21 mouse cellular contexts compared by ENCODE assay signal in genomic region chr13:74104417-74104816, GRCm38 (mm10). TPM values are rescaled to one million over a fixed set of nuclear protein-coding genes. Genes with fewer than 3 reads are reported as not detected.
DNase-seq lines count a peak whose midpoint lies in the region; ATAC-seq and TF ChIP-seq lines count a peak whose summit lies in the region.
"Had no signal": no experiment of that assay in that cellular context is flagged by ENCODE, and none has a peak within 500 bp of the region (broad histone marks: within the 10 kb centered on the region; RNA-seq: fewer than 3 reads in every experiment).

No protein-coding gene starts in this region.

- 69% methylated on average over 7 of the region's 7 CpGs for WGBS in intestine, embryonic 15.5 days
- WGBS in intestine, embryonic 16.5 days: 58% methylated on average over 7 of the region's 7 CpGs
- WGBS in small intestine, adult 2 months: 24% methylated on average over 7 of the region's 7 CpGs
- WGBS in lung, postnatal 0 days: 74% methylated on average over 7 of the region's 7 CpGs

- DNase-seq in heart, adult 11 months: peak; percentile 80
- DNase-seq in heart, adult 9 months (ENCODE audit: low spot score in 2 of 2): no peak
- no peak for DNase-seq in lung, postnatal 0 days (ENCODE audit: low spot score)
- DNase-seq in adrenal gland, postnatal 25 days: no peak
- DNase-seq: adrenal gland, adult 2 months; adrenal gland, postnatal 10 days; adrenal gland, postnatal 36 days; cerebellum, adult 11-12 months; cerebellum, adult 8-10 months; cerebellum, adult 9-11 months; forebrain, postnatal 0 days had no signal

- TF ChIP-seq CTCF in small intestine, adult 2 months (IDR thresholded peaks at IDR 0.05; ENCODE audit: extremely low read depth, insufficient read length, insufficient replicate concordance, low read depth, low read length): no peak
- TF ChIP-seq CTCF in lung, postnatal 0 days (IDR thresholded peaks at IDR 0.05): no peak

- no peak for TF ChIP-seq POLR2A in small intestine, adult 2 months (IDR thresholded peaks at IDR 0.05; ENCODE audit: low read depth, low read length)

- no peak overlapping the region for H3K4me2 ChIP-seq in intestine, embryonic 15.5 days (replicated peaks)
- no peak overlapping the region for H3K4me2 ChIP-seq in intestine, embryonic 16.5 days (ENCODE audit: low read depth, low read length)
- H3K4me2 ChIP-seq in lung, postnatal 0 days (replicated peaks; ENCODE audit: low read depth, low read length): no peak overlapping the region
- H3K4me2 ChIP-seq: embryonic facial prominence, embryonic 12.5 days; forebrain, embryonic 13.5 days; forebrain, embryonic 15.5 days had no signal

- H3K4me3 ChIP-seq in intestine, embryonic 15.5 days (replicated peaks): no peak overlapping the region
- no peak overlapping the region for H3K4me3 ChIP-seq in intestine, embryonic 16.5 days (ENCODE audit: low read length)
- no peak overlapping the region for H3K4me3 ChIP-seq in small intestine, adult 2 months (ENCODE audit: low read depth, low read length)
- no peak overlapping the region for H3K4me3 ChIP-seq in lung, postnatal 0 days (ENCODE audit: low read depth, low read length)
- H3K4me3 ChIP-seq: embryonic facial prominence, embryonic 10.5 days; embryonic facial prominence, embryonic 12.5 days; forebrain, embryonic 13.5 days; forebrain, embryonic 15.5 days had no signal

- H3K36me3 ChIP-seq in intestine, embryonic 15.5 days: no peaks in the 10 kb centered on the region
- H3K36me3 ChIP-seq in intestine, embryonic 16.5 days (ENCODE audit: control insufficient read depth, insufficient read depth, low read length): no peaks in the 10 kb centered on the region
- H3K36me3 ChIP-seq in small intestine, adult 2 months (ENCODE audit: control insufficient read depth, insufficient read depth, low read length): no peaks in the 10 kb centered on the region
- H3K36me3 ChIP-seq in lung, postnatal 0 days (ENCODE audit: insufficient read depth, low read length): no peaks in the 10 kb centered on the region
- H3K36me3 ChIP-seq: embryonic facial prominence, embryonic 10.5 days; embryonic facial prominence, embryonic 12.5 days; forebrain, embryonic 15.5 days had no signal

- H3K4me1 ChIP-seq in intestine, embryonic 15.5 days (replicated peaks): no peaks in the 10 kb centered on the region; the same call in 1 of the 2 replicates
- H3K4me1 ChIP-seq in intestine, embryonic 16.5 days (ENCODE audit: control insufficient read depth, insufficient read depth, low read length): no peaks in the 10 kb centered on the region
- H3K4me1 ChIP-seq in small intestine, adult 2 months (ENCODE audit: control insufficient read depth, insufficient read depth, insufficient read length, low read length): peaks cover 50% of the 10 kb centered on the region; the same call in 1 of the 2 replicates
- H3K4me1 ChIP-seq in lung, postnatal 0 days (ENCODE audit: insufficient read depth, low read depth, low read length): no peaks in the 10 kb centered on the region
- H3K4me1 ChIP-seq: embryonic facial prominence, embryonic 10.5 days; embryonic facial prominence, embryonic 12.5 days; forebrain, embryonic 13.5 days; forebrain, embryonic 15.5 days had no signal

- H3K9ac ChIP-seq in intestine, embryonic 15.5 days: no peak overlapping the region
- no peak overlapping the region for H3K9ac ChIP-seq in intestine, embryonic 16.5 days (ENCODE audit: low read depth, low read length)
- H3K9ac ChIP-seq in lung, postnatal 0 days (replicated peaks; ENCODE audit: low read depth): no peak overlapping the region
- H3K9ac ChIP-seq: embryonic facial prominence, embryonic 12.5 days; forebrain, embryonic 13.5 days; forebrain, embryonic 15.5 days; forebrain, postnatal 0 days had no signal

- peak; percentile 59 for ATAC-seq in intestine, embryonic 15.5 days
- ATAC-seq in intestine, embryonic 16.5 days: peak; percentile 59
- ATAC-seq in lung, postnatal 0 days: no peak
- ATAC-seq: forebrain, embryonic 13.5 days; forebrain, embryonic 15.5 days; forebrain, postnatal 0 days had no signal

- no peak for TF ChIP-seq EP300 in lung, postnatal 0 days (IDR thresholded peaks at IDR 0.05)

- no peaks in the 10 kb centered on the region for H3K9me3 ChIP-seq in intestine, embryonic 15.5 days
- H3K9me3 ChIP-seq in intestine, embryonic 16.5 days (ENCODE audit: control insufficient read depth, low read length): no peaks in the 10 kb centered on the region
- H3K9me3 ChIP-seq in lung, postnatal 0 days (ENCODE audit: low read length): no peaks in the 10 kb centered on the region
- H3K9me3 ChIP-seq: embryonic facial prominence, embryonic 10.5 days; embryonic facial prominence, embryonic 12.5 days; forebrain, embryonic 13.5 days; forebrain, embryonic 15.5 days had no signal

- H3K27me3 ChIP-seq in intestine, embryonic 15.5 days (replicated peaks): no peaks in the 10 kb centered on the region
- H3K27me3 ChIP-seq in intestine, embryonic 16.5 days (replicated peaks; ENCODE audit: control insufficient read depth, insufficient read depth, low read length): no peaks in the 10 kb centered on the region
- no peaks in the 10 kb centered on the region for H3K27me3 ChIP-seq in small intestine, adult 2 months (ENCODE audit: control insufficient read depth, insufficient read depth, low read length)
- H3K27me3 ChIP-seq in lung, postnatal 0 days (replicated peaks; ENCODE audit: insufficient read depth, low read length): no peaks in the 10 kb centered on the region
- H3K27me3 ChIP-seq: embryonic facial prominence, embryonic 12.5 days; forebrain, embryonic 13.5 days; forebrain, embryonic 15.5 days had no signal

- H3K27ac ChIP-seq in intestine, embryonic 15.5 days: peak overlapping the region; percentile 34
- peak overlapping the region; percentile 86 for H3K27ac ChIP-seq in intestine, embryonic 16.5 days (ENCODE audit: low read length)
- H3K27ac ChIP-seq in small intestine, adult 2 months (ENCODE audit: insufficient read depth, low read depth, low read length): peak overlapping the region; percentile 95
- no peak overlapping the region for H3K27ac ChIP-seq in lung, postnatal 0 days (ENCODE audit: low read length)
- H3K27ac ChIP-seq: embryonic facial prominence, embryonic 10.5 days; embryonic facial prominence, embryonic 12.5 days; forebrain, embryonic 13.5 days; forebrain, embryonic 15.5 days had no signal

RNA-seq across cellular contexts. Expression of gene Slc9a3, which starts 16.8 kb away (rescaled TPM):
- polyA plus RNA-seq in intestine, embryonic 15.5 days (2015; fragmentation: Nextera tagmentation; extraction: Ambion mirVana): 5.0 and 6.2 TPM in 2 replicates
- polyA plus RNA-seq in intestine, embryonic 16.5 days (2015; fragmentation: Nextera tagmentation; extraction: Ambion mirVana): 8.5 and 10.3 TPM in 2 replicates
- 93.4 and 151 TPM in 2 replicates for polyA plus RNA-seq in small intestine, adult 2 months (2012; rRNA removed)
- not detected in 2 replicates for polyA plus RNA-seq in lung, postnatal 0 days (2015; fragmentation: Nextera tagmentation; extraction: Ambion mirVana)
- total RNA-seq in adrenal gland, postnatal 25 days (2021): 0.09 TPM in 1 of 2 replicates, not detected in the other
- total RNA-seq: ES-E14 had no signal
- polyA plus RNA-seq: embryonic facial prominence, embryonic 12.5 days; embryonic facial prominence, embryonic 14.5 days; forebrain, embryonic 11.5 days; forebrain, embryonic 15.5 days had no signal

RNA-seq across cellular contexts. Expression of gene Cep72, which starts 42.3 kb away (rescaled TPM):
- polyA plus RNA-seq in intestine, embryonic 15.5 days (2015; fragmentation: Nextera tagmentation; extraction: Ambion mirVana): 14.1 and 15.2 TPM in 2 replicates
- polyA plus RNA-seq in intestine, embryonic 16.5 days (2015; fragmentation: Nextera tagmentation; extraction: Ambion mirVana): 9.9 and 12.7 TPM in 2 replicates
- 0.70 and 1.4 TPM in 2 replicates for polyA plus RNA-seq in small intestine, adult 2 months (2012; rRNA removed)
- polyA plus RNA-seq in lung, postnatal 0 days (2015; fragmentation: Nextera tagmentation; extraction: Ambion mirVana): 3.9 and 4.4 TPM in 2 replicates
- 3.6 and 6.8 TPM in 2 replicates for total RNA-seq in adrenal gland, postnatal 25 days (2021)
